Mouse (Mus musculus): ENCODE measurements around the gene Synrg.

Gene Synrg

DNA sequence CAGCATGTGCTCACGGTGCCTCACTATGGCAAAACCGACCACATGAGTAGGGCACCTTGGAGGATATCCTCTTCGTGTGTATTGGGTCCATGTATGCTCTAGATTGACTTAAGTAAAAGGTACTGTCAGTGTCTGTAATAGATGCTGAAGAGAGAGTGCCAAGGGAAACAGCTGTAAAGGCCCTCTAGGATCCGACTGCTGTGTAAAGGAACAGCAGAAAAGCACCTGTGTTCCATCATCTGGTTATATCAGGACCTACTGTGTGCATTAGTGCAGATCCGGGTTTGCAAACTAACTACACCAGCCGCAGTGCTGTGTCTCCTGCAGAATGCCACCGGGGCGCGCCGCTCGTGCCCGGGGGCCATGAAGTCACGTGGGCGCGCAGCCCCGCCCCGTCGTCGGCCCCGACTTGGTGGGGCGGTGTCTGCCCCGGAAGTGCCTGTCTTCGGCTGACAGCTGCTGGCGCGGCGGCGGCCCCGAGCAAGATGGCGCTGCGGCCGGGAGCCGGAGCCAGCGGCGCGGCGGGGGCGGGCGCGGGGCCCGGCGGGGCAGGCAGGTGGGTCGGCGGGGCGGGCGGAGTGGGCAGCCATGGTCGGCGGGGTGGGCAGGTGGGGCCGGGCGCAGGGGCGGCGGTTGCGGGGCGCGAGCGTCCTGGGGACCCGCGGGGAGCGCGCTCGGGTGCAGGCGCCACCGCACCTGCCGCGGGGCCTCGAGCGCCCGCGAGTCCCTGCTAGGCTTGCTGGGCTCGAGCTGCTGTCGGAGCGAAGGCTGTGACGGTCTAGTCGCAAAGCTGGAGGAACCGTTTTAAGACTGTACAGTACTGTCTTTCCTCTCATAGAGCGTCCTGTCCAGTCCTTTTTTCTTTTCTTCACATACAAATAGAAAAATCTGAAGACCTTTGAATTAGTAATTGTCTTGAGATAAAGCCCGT is at the start of gene Synrg:
Synrg (plus strand) TSS at position 438 of the 931 bp plus-strand sequence.
- peak; percentile 87 to 89 for DNase-seq (ENCODE audit: low read depth in 2 of 2, low spot score in 2 of 2)

DNA sequence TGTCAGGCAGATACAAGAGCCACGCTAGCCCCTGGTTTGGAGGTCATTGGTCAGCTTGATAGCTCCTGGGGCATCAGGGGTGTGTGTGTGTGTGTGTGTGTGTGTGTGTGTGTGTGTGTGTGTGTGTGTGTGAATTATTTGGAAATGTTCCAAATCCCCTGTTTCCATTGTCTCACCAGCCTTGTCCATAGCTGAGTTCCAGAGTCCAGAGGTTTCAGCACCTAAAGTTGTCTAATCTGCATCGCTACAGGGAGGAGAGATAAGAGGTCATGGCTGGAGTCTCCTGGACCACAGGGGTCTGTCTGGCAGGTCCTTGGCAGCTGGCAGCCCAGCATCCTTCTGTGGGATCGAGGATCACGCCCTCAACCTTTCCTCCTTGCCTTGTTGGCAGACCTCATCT is 49.7 kb upstream of the Synrg start:
- DNase-seq (ENCODE audit: low read depth in 2 of 2, low spot score in 2 of 2): no peak

DNA sequence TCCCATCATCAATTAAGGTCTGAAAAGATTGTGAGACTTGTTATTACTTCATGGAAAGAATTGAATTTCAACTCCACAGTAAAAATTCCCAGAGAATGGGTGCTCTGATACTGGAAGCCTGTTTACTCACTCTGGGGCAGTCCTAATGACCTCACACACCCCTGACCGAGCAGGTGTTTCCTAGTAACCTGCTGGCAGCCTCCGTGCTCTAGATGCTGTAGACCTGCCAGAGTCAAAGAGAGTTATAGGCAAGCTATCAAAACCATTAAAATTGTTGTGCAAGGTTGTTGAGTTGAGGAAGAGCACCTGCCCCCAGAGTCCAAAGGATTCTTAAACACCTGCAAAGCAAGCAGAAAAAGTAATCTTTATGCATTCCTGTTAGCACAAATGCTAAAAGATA is 41.6 kb upstream of the Synrg start:
- no peak for DNase-seq (ENCODE audit: low read depth in 2 of 2, low spot score in 2 of 2)

DNA sequence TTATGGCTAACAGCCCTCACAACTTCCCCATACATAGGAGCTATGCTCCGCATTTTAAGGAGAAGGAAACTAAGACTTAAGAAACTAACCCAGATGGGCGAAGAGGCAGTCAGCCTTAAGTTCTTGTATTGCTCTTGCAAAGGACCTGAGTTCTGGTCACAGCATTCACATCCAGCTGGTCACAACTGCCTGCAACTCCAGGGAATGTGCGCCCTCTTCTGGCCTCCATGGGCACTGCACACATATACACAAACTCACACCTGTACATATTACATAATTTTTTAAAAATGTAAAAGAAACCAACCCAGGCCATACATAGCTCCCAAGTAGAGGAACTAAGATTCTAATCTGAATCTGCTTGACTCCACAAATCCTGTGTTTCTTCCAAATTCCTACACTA is 37.1 kb upstream of the Synrg start:
- DNase-seq (ENCODE audit: low read depth in 2 of 2, low spot score in 2 of 2): no peak

DNA sequence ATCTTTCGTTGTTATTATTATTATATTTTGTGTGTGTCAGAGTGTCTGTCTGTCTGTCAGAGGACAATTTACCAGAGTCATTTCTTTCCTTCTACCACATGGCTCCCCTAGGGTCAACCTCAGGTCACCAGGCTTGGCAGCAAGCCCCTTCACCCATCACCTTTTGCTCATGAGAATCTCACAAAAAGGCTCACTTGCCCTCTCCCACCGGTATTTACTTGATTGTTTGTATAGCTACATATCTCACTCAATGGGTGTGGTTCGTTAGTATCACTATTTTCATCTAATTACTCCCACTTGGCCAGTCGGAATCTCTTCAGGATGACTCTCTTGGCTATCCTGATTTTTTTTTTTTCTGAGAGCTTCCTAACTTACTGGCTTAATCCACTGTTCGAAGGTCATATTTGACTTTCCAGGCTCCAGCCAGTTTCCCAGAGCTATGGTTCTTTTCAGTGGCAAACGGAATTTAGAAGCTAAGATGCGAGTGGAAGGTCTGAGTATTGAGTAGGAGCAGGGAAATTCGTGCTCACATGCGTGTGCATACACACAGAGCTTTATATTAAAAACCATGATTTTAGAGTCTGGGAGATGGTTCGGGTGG is 31.6 kb upstream of the Synrg start:
- no peak for DNase-seq (ENCODE audit: low read depth in 2 of 2, low spot score in 2 of 2)

DNA sequence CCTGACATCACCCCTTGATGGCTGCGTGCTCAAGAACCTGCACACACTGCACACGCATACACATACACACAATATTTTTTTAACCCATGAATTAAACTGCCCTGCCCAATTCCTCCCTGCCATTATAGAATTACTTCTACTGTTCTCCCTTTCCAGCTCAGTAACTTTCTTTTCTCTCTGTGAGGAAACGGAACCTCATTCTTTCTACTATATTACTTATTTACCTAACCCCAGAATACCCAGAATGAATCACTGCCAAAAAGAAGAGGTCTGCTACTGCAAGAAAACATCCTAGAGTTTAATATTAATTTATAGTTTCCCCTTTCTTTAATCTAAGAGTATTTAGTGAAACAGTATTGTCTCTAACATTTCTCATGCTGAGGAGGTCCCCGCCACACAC is 30.9 kb upstream of the Synrg start:
- no peak for DNase-seq (ENCODE audit: low read depth in 2 of 2, low spot score in 2 of 2)

DNA sequence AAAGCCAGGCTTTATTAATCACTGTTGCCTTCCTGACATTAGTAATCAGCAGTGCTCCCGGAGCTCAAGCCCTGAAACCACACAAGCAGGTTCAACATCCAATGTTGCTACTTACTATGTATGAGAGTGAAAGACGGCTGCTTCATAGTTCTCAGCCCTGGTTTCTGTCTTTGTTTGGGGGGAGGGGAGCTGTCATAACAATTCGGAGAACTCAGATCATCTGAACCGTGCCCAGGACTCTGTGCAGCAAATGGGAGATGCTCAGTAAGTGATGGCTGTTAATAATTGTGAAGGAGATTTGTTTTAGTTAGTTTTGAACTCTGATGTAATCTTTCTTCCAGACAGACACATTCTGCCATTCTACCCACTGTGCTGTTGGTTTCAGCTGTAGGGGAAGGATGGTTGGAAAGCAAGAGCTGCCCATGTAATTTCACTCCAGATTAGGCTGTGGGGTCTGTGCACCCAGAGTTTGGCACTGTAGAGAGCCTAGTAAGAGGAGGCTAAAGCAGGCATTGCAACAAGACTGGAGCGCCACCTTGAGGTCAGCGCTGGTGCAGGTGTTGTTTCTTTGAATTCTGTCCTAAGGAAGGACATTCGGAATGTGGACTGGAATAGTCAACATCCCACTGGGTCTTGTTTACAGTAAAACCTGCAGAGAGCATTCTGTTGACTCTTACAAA is 28.1 kb upstream of the Synrg start:
- peak; percentile 51 to 59 for DNase-seq (ENCODE audit: low read depth in 2 of 2, low spot score in 2 of 2)

DNA sequence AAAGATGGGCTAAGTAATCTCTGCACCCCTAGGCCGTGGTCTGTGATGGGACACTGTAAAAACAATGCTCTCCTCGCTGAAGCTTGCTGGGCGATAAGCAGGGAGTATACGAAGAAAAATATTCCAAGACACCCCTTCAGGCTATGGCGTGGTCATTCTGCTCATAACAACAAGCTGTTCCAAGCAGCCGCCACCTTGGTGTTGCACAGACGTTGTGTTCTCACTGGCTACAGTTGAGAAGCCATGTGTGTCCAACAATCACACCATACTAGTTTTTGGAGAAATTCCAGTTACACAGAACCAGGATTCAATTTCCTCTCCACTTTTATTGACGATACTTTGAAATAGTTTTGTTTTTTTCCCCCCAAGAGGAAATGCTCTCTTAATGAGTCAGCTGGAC is 25.7 kb upstream of the Synrg start:
- DNase-seq (ENCODE audit: low read depth in 2 of 2, low spot score in 2 of 2): no peak

DNA sequence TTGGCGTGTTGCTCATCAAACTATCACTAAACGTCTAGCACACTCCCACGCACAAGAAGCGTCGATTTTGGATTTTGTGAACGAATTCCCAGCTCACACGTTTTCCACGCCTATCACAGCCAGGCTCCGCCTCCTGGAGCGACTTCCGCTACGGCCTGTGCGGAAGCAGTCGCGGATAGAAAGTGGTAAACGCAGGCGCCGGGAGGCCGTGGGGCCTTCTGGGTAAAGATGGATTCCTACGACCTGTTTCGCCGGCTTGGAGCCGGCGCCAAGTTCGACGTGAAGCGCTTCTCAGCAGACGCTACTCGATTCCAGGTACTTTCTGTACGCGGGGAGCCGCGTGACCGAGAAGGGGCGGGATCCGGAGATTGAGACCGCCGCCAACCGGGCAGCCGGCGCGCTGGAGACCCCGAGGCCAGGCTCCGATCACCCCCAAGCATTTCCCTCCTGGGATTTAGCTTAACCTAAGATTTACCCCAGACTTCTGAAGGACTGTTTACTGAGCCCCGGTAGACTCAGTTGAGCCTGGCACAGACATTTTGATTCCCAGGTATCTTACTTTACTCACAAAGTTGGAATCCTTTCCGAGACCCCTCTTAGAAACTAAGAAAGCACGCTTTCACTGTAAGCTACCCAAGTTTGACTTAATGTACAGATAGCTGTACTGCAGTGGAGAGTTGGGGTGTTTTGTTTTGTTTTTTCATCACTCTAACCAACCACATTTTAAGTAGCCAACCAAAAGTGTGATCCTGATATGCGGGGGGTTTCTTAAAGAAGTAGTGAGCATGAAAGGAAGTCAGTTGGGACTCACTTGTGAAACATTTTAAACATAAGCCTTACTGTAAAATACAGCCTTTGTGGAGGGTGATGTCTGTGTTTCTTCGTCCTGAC is 22.0 kb upstream of the Synrg start, which contains the start of gene Ddx52:
Ddx52 (plus strand) TSS at position 113 of the 891 bp plus-strand sequence.
- DNase-seq (ENCODE audit: low read depth in 2 of 2, low spot score in 2 of 2): peak; percentile 74 to 80

DNA sequence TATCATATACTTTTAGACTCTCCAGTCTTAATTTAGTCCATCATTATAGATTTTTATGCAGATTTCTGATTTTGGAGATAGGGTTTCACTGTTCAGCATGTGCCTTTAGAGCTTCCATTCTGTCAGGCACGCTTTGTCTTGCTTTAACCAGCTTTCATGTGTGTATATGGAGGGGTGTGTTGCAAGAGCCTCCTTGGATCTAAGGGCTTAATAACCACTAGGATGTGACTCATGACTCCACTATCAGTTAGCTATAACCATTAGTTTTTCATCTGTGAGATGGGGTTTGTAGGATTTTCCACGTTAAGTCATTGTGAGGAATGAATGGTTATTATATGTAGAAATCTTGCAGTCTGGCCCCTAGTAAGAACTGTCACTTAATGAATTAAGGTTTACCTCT is 7.4 kb upstream of the Synrg start:
- no peak for DNase-seq (ENCODE audit: low read depth in 2 of 2, low spot score in 2 of 2)

DNA sequence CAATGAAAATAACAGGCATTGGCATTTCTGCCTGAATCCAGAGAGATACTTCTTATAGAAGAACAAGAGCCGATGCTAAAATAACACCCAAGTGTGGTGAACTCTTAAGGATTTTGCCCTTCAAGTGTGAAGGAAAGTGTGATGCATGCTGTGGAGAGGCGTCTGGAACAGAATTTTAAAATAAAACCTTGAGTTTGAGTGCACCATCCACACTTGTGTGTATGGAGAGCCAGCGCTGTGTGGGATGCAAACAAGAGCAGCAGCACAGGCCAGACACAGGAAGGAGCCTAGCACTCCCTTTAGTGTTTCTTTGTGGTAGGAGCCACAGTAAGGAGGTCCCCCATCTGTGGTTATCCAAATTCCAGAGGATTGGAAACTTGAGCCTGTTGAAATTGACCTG is 2.2 kb upstream of the Synrg start:
- DNase-seq (ENCODE audit: low read depth in 2 of 2, low spot score in 2 of 2): no peak

DNA sequence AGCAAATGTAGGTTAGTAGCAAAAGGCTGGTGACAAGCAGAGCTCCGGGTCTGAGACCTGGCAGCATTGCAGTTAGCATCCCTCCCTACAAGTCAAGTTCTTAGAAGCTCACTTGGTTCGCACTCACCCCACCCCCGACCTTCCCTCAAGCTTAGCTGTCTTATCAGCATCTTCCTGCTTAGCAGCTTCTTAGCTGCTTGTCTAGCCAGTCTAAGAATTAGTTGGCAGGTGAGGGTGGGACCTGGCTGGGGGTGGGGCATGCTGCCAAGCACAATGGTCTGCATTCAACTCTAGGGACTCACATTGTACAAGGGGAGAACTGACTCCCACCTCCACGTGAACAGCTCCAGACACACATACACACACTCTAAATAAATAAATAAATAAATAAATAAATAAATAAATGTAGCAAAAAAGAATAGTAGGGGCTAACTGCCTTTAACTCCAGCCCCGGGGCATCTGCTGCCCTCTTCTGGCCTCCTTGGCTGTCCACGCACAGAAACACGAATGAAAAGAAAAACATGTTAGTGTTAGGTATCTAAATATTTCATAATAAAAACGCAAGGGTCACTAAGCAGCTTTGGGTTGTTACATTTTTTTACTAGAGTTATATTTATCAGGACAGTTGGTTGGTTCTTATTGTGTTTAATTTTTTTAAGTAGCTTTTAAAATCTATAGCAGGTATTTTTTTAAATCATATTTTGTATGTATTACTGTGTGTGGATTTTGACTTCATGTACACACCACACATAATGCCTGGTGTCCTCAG is 3.4 kb downstream of the Synrg start:
- DNase-seq (ENCODE audit: low read depth in 2 of 2, low spot score in 2 of 2): no peak

DNA sequence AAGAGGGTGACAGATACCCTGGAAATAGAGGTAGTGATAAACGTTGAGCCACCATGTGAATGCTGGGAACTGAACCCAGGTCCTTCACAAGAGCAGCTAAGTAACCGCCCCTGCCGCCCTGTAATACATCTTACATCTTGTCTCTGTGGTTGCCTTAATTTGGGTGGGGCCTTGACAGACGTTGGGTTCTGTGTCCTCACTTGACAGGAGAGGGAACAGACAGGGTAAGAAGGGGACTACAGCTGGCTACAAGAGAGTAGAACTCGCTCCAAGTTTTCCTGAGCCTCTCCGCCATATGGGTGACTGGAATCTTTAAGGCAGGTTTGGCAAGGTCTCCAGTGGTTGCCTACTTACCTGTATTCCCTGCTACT is 4.0 kb downstream of the Synrg start:
- DNase-seq (ENCODE audit: low read depth in 2 of 2, low spot score in 2 of 2): no peak

DNA sequence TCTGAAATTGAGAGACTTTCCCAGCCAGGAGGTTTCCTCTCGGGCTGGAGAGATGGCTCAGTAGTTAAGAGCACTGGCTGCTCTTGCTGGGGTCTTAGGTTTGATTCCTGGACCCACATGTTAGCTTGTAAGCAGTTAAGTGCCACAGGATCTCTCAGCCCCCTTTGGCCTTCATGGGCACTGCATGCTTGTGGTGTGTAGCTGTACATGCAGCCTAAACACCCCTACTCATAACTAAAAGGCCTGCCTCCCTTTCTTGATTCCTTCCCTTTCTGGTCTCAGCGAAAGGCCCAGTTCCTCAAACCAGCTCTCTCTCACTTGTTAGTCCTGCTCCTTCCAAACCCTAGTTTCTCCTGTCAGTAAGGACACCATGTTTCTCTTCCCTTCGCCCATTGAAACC is 4.8 kb downstream of the Synrg start:
- DNase-seq (ENCODE audit: low read depth in 2 of 2, low spot score in 2 of 2): no peak

DNA sequence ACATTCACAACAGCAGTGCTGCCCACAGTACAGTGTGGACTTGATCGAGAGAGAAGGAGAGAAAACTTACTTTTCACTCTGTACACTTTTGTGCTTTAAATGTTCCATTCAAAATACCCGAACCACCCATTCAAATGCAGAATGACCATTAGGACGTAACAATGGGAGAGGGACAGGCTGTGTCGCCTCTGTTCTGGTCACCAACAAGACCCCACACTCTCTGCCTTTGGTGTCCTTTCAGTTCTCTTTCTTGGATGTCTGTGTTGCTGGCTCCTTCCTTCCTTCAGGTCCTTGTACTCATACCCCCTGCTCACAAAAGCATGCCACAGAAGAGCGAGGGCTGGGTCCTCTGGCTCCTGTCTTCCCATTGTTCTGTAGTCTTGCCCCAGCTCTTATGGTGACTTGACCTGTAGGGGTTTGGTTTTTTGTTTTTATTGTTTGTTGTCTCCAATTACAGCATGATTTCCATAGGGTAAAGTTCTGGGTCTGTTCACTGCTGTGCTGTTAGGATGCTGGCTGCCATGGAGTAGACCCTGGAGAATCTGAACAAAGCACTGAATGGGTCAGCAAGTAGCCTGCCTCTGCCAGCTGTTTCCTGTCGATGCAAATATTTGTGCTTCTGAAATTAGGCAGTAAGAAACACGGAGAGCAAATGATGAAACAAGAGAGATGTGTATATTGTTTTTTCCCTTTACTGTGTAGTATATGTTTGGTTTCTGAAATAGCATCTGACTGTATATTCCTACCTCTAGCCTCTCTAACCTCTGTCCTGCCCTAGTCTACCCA is 10.5 kb downstream of the Synrg start:
- no peak for DNase-seq (ENCODE audit: low read depth in 2 of 2, low spot score in 2 of 2)

DNA sequence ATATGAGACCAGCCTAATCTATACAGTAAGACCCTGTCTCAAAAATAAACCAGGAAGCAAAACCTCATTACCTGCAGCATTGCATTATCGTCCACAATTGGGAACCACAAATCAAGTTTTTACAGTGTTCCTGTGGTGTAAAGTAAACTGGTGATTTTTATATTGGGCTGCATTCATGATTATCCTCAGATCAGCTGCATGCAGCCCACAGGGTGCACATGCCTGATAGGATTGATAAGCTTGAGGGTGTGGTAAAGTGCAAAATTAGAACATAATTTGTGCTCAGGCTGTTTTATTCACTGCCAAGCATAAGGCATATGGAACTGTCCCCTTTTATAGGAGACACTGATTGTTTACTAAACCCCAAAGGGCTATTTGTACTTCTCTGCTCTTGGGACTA is 11.3 kb downstream of the Synrg start:
- DNase-seq (ENCODE audit: low read depth in 2 of 2, low spot score in 2 of 2): no peak

DNA sequence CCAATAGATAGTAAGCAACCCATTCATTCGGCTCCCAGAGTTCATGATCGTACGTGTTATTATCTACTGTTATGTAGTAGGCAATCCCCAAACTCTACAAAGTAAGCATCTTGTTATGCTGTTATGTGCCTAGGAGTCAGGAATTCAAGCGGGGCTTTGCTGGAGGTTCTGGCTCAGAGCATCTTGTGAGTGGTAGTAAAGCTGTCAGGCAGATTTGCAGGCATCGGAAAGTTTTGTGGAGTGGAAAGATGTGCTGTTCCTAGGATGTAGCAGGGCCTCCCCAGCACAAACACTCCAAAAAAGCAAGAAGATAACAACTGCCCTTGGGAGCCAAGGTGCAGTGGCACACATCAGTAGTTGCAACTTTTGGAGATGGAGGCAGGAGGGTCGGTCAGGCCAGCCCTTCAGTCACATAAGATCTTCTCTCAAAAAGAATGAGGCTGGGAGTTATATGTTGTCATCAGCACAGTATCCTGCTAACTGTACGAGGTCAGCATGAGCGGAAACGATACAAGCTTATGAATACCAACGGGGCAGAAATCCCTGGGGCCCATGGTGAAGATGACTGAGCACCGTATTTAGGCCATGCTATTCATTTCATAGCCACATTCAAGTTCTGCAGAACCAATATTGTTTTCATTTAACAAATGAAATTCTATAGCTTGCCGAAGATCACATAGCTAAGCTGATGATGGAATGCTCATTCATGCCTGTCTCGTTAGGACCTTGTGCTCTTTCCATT is 12.2 kb downstream of the Synrg start:
- DNase-seq (ENCODE audit: low read depth in 2 of 2, low spot score in 2 of 2): no peak

DNA sequence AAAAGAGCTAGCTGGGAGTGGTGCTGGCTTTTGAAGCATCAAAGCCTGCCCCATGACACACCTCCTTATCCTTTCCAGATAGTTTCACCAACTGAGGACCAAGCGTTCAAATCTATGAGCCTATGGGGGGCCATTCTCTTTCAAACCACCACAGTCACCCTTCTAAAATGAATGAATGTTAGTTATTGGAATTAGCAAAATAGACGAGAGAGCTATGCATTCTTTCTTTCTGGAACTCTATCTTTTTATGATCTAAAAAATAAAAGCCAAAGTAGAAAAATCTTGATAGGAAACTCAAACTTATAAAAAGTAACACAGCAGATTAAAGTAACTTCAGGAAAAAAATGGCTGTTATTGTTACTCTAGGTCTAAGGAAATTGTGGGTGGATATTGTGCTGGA is 13.6 kb downstream of the Synrg start:
- DNase-seq (ENCODE audit: low read depth in 2 of 2, low spot score in 2 of 2): no peak

DNA sequence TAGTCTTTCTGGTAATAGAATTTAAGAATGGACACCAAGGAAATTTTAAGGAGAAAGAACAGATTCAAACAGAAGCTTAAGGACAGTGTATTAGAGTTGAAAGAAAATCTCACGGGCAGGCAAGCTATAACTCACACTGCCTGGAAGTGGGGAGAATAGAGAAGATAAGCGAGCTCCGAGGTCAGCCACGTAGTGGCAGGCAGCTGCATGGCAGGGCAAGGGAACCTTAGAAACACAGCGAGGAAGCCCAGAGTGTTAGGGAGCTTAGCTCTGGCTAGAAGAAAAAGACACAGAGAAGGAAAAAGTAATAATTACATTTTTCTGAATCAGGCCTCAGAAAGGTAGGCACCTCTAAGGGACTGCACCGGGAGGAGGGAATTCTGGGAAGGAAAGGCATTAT is 15.8 kb downstream of the Synrg start:
- DNase-seq (ENCODE audit: low read depth in 2 of 2, low spot score in 2 of 2): no peak

Measured in CD8-positive naive resting alpha-beta T cell, adult 2 months (primary cell).